8 mouse cellular contexts compared by ENCODE assay signal in the genomic region with DNA sequence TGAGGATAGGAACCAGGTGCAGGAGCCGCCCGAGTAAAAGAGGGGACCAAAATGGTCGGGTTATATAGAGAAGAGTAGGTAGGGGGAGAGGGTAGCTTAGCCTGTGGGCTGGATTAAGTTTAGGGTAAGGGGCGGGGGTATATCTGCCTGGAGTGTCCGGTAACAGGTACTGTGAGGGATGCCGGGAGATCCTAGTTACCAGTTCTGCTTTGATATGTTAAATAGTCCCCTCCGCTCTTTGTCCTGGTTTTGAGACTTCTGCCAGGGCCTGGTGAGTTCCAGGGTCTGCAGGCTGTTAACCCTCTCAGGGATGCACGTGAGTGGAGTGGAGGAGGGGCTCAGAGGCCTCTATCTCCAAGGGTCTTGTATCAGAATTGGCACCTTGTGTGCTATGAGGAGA. TPM values are rescaled to one million over a fixed set of nuclear protein-coding genes. Genes with fewer than 3 reads are reported as not detected.
DNase-seq lines count a peak whose midpoint lies in the region; ATAC-seq and TF ChIP-seq lines count a peak whose summit lies in the region.
"Had no signal": no experiment of that assay in that cellular context is flagged by ENCODE, and none has a peak within 500 bp of the region (broad histone marks: within the 10 kb centered on the region; RNA-seq: fewer than 3 reads in every experiment).

No protein-coding gene starts in this region.

- H3K27ac ChIP-seq in neural tube, embryonic 11.5 days (ENCODE audit: low read depth, low read length), result peak overlapping the region; percentile 100
- peak overlapping the region; percentile 100 for H3K27ac ChIP-seq in forebrain, embryonic 10.5 days
- H3K27ac ChIP-seq in limb, embryonic 13.5 days, result peak overlapping the region; percentile 99
- H3K27ac ChIP-seq in stomach, postnatal 0 days (replicated peaks), result no peak overlapping the region

- peaks cover 23% of the 10 kb centered on the region for H3K4me1 ChIP-seq in neural tube, embryonic 11.5 days (ENCODE audit: control insufficient read depth, insufficient read depth, low read length)
- H3K4me1 ChIP-seq in forebrain, embryonic 10.5 days, result peaks cover 69% of the 10 kb centered on the region
- H3K4me1 ChIP-seq in limb, embryonic 13.5 days, result peaks cover 70% of the 10 kb centered on the region
- peaks cover 4% of the 10 kb centered on the region; the same call in 1 of the 2 replicates for H3K4me1 ChIP-seq in stomach, postnatal 0 days (replicated peaks; ENCODE audit: control insufficient read depth, insufficient read depth)

- peak; percentile 29; the same call in 1 of the 2 replicates for ATAC-seq in neural tube, embryonic 11.5 days (ENCODE audit: insufficient read depth, low FRiP score, low TSS enrichment)
- ATAC-seq in limb, embryonic 13.5 days (ENCODE audit: low FRiP score, low read depth), result no peak
- ATAC-seq in stomach, postnatal 0 days (ENCODE audit: low FRiP score, low TSS enrichment), result no peak
- no peak for ATAC-seq in granulocyte monocyte progenitor cell, adult 5-6 weeks (replicated peaks; ENCODE audit: poor library complexity, severe bottlenecking)

- 3% methylated on average over 8 of the region's 8 CpGs for WGBS in neural tube, embryonic 11.5 days
- WGBS in forebrain, embryonic 10.5 days, result 7% methylated on average over 8 of the region's 8 CpGs
- 6% methylated on average over 8 of the region's 8 CpGs for WGBS in limb, embryonic 13.5 days
- 14% methylated on average over 8 of the region's 8 CpGs for WGBS in stomach, postnatal 0 days

- H3K36me3 ChIP-seq in neural tube, embryonic 11.5 days (ENCODE audit: control insufficient read depth, insufficient read depth, low read length), result peaks cover 3% of the 10 kb centered on the region; the same call in 1 of the 2 replicates
- peaks cover 52% of the 10 kb centered on the region for H3K36me3 ChIP-seq in forebrain, embryonic 10.5 days (replicated peaks)
- peaks cover 47% of the 10 kb centered on the region for H3K36me3 ChIP-seq in limb, embryonic 13.5 days
- H3K36me3 ChIP-seq in stomach, postnatal 0 days (ENCODE audit: control insufficient read depth, insufficient read depth, low read length), result no peaks in the 10 kb centered on the region

- peaks cover 18% of the 10 kb centered on the region for H3K27me3 ChIP-seq in neural tube, embryonic 11.5 days (ENCODE audit: control insufficient read depth, insufficient read depth, low read length)
- H3K27me3 ChIP-seq in forebrain, embryonic 10.5 days (ENCODE audit: poor library complexity, severe bottlenecking), result peaks cover 24% of the 10 kb centered on the region
- 0 out of 2 replicates have a peak, but pooled peaks cover 9% of the 10 kb centered on the region for H3K27me3 ChIP-seq in limb, embryonic 13.5 days
- no peaks in the 10 kb centered on the region for H3K27me3 ChIP-seq in stomach, postnatal 0 days (ENCODE audit: control insufficient read depth, insufficient read depth, low read length)

- peak overlapping the region; percentile 94 for H3K9ac ChIP-seq in neural tube, embryonic 11.5 days (ENCODE audit: low read length)
- H3K9ac ChIP-seq in limb, embryonic 13.5 days, result peak overlapping the region; percentile 99
- peak overlapping the region; percentile 88 for H3K9ac ChIP-seq in stomach, postnatal 0 days (ENCODE audit: low read length)

- TF ChIP-seq EP300 in stomach, postnatal 0 days (optimal IDR thresholded peaks at IDR 0.05), result no peak

- peak; percentile 44 for DNase-seq in neural tube, embryonic 11.5 days (ENCODE audit: low spot score)
- DNase-seq in neural tube, embryonic 10.5 days (ENCODE audit: extremely low spot score, low spot score), result no peak
- peak; percentile 64 for DNase-seq in forebrain, embryonic 10.5 days (ENCODE audit: extremely low spot score, low spot score)
- no peak for DNase-seq in stomach, postnatal 0 days (ENCODE audit: low spot score)
- no peak for DNase-seq in kidney, postnatal 14 days

- H3K4me2 ChIP-seq in neural tube, embryonic 11.5 days (ENCODE audit: low read depth), result peak overlapping the region; percentile 89
- peak overlapping the region; percentile 87 for H3K4me2 ChIP-seq in limb, embryonic 13.5 days (replicated peaks)
- peak overlapping the region; percentile 91 for H3K4me2 ChIP-seq in stomach, postnatal 0 days (replicated peaks; ENCODE audit: low read depth)

- H3K4me3 ChIP-seq in neural tube, embryonic 11.5 days (ENCODE audit: low read depth, low read length), result peak overlapping the region; percentile 98
- peak overlapping the region; percentile 89 for H3K4me3 ChIP-seq in forebrain, embryonic 10.5 days
- peak overlapping the region; percentile 90 for H3K4me3 ChIP-seq in limb, embryonic 13.5 days
- peak overlapping the region; percentile 75; the same call in 1 of the 2 replicates for H3K4me3 ChIP-seq in stomach, postnatal 0 days (ENCODE audit: low read depth, low read length)

- TF ChIP-seq CTCF in stomach, postnatal 0 days (IDR thresholded peaks at IDR 0.05; ENCODE audit: low read depth), result no peak

- H3K9me3 ChIP-seq in neural tube, embryonic 11.5 days (ENCODE audit: control insufficient read depth, low read length), result no peaks in the 10 kb centered on the region
- no peaks in the 10 kb centered on the region for H3K9me3 ChIP-seq in forebrain, embryonic 10.5 days
- H3K9me3 ChIP-seq in limb, embryonic 13.5 days, result no peaks in the 10 kb centered on the region
- H3K9me3 ChIP-seq in stomach, postnatal 0 days (ENCODE audit: control insufficient read depth, low read length), result no peaks in the 10 kb centered on the region

RNA-seq across cellular contexts. Expression of gene Rcc2, which starts 3.3 kb away (rescaled TPM):
- polyA plus RNA-seq in neural tube, embryonic 11.5 days (2014; fragmentation: Nextera tagmentation; extraction: Ambion mirVana), result 76.3 and 79.9 TPM in 2 replicates
- 40.8 and 44.7 TPM in 2 replicates for polyA plus RNA-seq in forebrain, embryonic 10.5 days (2016; fragmentation: Nextera tagmentation; extraction: Ambion mirVana)
- polyA plus RNA-seq in limb, embryonic 13.5 days (2015; fragmentation: Nextera tagmentation; extraction: Ambion mirVana), result 32.8 and 41.5 TPM in 2 replicates
- 18.9 and 20.4 TPM in 2 replicates for polyA plus RNA-seq in stomach, postnatal 0 days (2015; fragmentation: Nextera tagmentation; extraction: Ambion mirVana)
- 150 and 183 TPM in 2 replicates for total RNA-seq in granulocyte monocyte progenitor cell, adult 5-6 weeks (2014; fragmentation: Nextera tagmentation)
- 146 and 176 TPM in 2 replicates for total RNA-seq in granulocyte monocyte progenitor cell, adult 5-6 weeks (2017)

RNA-seq across cellular contexts. Expression of gene Arhgef10l, which starts 37.8 kb away (rescaled TPM):
- 20.1 and 25.3 TPM in 2 replicates for polyA plus RNA-seq in neural tube, embryonic 11.5 days (2014; fragmentation: Nextera tagmentation; extraction: Ambion mirVana)
- polyA plus RNA-seq in forebrain, embryonic 10.5 days (2016; fragmentation: Nextera tagmentation; extraction: Ambion mirVana), result 22.1 and 23.0 TPM in 2 replicates
- 14.9 TPM in 2 replicates for polyA plus RNA-seq in limb, embryonic 13.5 days (2015; fragmentation: Nextera tagmentation; extraction: Ambion mirVana)
- 11.3 and 12.7 TPM in 2 replicates for polyA plus RNA-seq in stomach, postnatal 0 days (2015; fragmentation: Nextera tagmentation; extraction: Ambion mirVana)
- total RNA-seq in granulocyte monocyte progenitor cell, adult 5-6 weeks (2014; fragmentation: Nextera tagmentation), result 4.2 and 6.0 TPM in 2 replicates
- total RNA-seq in granulocyte monocyte progenitor cell, adult 5-6 weeks (2017), result 6.9 and 7.2 TPM in 2 replicates

RNA-seq across cellular contexts. Expression of gene Padi6, which starts 38.8 kb away (rescaled TPM):
- not detected in 2 replicates for polyA plus RNA-seq in neural tube, embryonic 11.5 days (2014; fragmentation: Nextera tagmentation; extraction: Ambion mirVana)
- not detected in 2 replicates for polyA plus RNA-seq in forebrain, embryonic 10.5 days (2016; fragmentation: Nextera tagmentation; extraction: Ambion mirVana)
- polyA plus RNA-seq in limb, embryonic 13.5 days (2015; fragmentation: Nextera tagmentation; extraction: Ambion mirVana), result 0.10 TPM in 1 of 2 replicates, not detected in the other
- not detected in 2 replicates for polyA plus RNA-seq in stomach, postnatal 0 days (2015; fragmentation: Nextera tagmentation; extraction: Ambion mirVana)
- not detected in 2 replicates for total RNA-seq in granulocyte monocyte progenitor cell, adult 5-6 weeks (2014; fragmentation: Nextera tagmentation)
- total RNA-seq in granulocyte monocyte progenitor cell, adult 5-6 weeks (2017), result not detected in 2 replicates
- total RNA-seq: layer of hippocampus, postnatal 25 days had no signal

Comparison
In these comparisons a context has a peak if more than half of its experiments do, and no peak if none do; other contexts are left out.
1. DNase-seq: peak in neural tube, embryonic 11.5 days (single experiment) and forebrain, embryonic 10.5 days (single experiment); none in neural tube, embryonic 10.5 days (single experiment), stomach, postnatal 0 days (single experiment) and kidney, postnatal 14 days (single experiment).
2. Peak in every context shown above with its lines, with median percentiles within 50 percentile points of each other: H3K4me2 ChIP-seq, H3K4me3 ChIP-seq and H3K9ac ChIP-seq.